Mouse (Mus musculus) cerebellum, adult 11-12 months (tissue): ENCODE measurements around the gene Hspbap1.
A peak's percentile ranks its signal among the peaks of the same experiment; 100 is the strongest.

Experiments used
- DNase-seq: peaks from one replicate; pipeline ENCODE4 v3.0.0; 2022

The Hspbap1 gene

GRCm38 (mm10) chr16:35806973-35807662 is 36.9 kb downstream of the Hspbap1 start:
- DNase-seq, result no peak

GRCm38 (mm10) chr16:35807663-35807992 is 37.5 kb downstream of the Hspbap1 start:
- no peak for DNase-seq

GRCm38 (mm10) chr16:35808838-35809237 is 38.7 kb downstream of the Hspbap1 start:
- no peak for DNase-seq

DNA sequence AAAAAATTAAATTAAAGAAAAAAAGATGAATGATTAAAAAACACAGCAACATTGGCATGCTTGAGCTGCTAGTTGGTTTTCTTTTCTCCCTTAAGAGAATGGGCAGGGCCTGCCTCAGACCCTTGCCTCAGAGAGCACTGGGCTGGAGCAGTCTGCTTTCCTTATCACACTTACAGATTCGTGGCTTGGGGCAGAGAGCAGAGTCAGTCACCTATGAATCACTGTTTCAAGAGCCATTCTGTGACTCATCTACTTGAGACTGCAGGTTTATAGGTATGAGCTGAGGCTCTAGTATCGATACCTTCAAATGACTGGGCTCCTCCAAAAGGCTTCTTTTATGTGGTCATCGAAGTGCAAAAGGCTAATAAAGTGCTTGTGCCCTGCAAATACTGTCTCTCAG is 42.9 kb downstream of the Hspbap1 start:
- no peak for DNase-seq

DNA sequence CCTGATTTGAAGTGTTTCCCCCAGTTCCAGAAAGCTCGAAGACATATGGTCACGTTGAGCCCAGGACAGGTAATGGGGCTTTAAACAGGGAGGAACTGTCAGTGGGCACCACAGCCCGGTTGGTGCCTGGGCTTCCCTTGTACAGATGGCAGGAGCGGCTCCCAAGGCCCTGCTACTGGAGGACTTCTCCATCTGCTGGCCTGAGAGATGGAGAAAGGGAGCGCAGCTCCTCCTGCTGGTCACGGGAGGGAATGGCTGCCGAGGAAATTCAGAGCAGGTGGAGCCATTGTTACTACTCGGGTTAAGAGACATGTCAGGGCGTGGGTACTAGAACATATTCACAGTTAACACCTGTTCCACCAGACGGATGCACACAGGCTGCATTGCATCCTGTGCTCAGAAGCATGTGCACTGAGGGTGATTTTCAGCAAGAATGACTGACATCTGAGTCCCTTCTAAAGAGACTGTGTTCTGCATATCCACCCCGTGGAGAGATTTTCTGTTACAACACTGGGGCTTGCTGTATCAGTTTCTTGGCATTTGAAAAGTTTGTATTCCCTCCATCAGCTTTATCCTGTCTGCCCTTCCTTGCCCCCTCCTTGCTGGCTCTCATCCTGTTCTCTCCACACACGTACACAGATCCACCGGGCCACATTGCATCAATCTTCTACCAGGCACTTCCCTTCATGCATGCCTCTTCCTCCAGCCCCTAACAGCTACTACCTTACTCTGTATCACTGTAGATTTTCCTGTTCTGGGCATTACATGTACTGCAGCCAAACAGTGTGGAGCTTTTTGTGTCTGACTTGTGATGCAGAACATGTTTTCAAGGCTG is 47.3 kb downstream of the Hspbap1 start:
- peak; percentile 84 for DNase-seq

GRCm38 (mm10) chr16:35829999-35830398 is 59.8 kb downstream of the Hspbap1 start:
- DNase-seq, result no peak

DNA sequence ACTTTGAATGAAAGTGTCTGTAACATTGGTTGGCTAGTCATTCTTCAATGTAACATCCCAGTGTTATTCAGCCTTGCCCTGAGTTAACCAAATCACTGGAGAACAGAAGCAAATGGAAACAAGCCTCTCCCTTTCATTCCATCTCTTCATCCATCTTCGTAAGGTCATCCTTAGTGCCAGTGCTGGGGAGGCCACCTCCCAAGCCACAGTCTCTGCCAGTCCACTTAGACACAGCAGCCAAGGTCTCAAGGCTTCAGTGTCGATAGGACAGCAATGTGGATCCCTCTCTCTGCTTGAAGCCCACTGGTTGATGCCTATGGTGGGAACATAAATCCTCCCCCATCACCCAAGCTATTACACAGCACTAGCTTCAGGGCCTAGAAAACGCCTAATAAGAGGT is 62.8 kb downstream of the Hspbap1 start:
- DNase-seq, result no peak

GRCm38 (mm10) chr16:35834653-35835052 is 64.5 kb downstream of the Hspbap1 start:
- no peak for DNase-seq

DNA sequence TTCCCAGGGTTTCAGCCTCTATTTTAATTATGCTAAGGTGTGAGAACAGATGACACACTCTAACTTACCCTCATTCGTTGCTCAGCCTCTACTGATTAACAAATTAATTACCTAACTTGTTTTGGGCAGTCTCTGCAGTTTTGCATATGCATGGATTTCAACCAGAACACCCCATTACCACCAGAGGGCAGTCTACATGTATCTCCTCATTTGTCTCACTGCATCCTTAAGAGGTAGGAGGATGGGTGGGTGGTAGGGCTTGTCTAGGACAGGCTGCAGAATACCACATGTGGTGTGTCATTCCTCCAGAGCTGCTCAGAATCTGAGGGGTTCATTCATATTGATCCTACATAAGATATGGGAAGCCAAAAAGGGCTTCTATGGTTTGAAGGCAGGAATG is 69.5 kb downstream of the Hspbap1 start:
- no peak for DNase-seq

GRCm38 (mm10) chr16:35847138-35847537 is 77.0 kb downstream of the Hspbap1 start:
- no peak for DNase-seq

GRCm38 (mm10) chr16:35855846-35856245 is 85.7 kb downstream of the Hspbap1 start:
- no peak for DNase-seq

GRCm38 (mm10) chr16:35856766-35857165 is 86.6 kb downstream of the Hspbap1 start:
- no peak for DNase-seq

DNA sequence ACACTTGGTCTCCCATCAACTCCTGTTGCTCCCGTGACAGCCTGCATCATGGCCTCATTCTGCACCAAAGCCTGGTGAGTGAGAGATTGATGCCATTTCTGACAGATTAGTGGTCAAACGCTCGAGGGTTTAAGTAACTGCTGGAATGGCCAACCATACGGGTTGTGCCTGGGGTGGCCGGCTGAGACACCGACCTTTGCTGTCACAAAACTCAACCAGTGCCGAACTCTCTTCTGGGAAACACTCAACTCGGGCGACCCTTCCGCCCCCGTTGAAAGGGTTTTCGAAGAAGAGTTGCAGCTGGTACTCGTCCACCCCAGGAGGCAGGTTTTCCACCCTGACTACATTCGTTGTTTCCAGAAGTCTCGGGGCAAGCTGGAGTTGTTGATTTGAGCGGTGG is 90.1 kb downstream of the Hspbap1 start:
- no peak for DNase-seq

DNA sequence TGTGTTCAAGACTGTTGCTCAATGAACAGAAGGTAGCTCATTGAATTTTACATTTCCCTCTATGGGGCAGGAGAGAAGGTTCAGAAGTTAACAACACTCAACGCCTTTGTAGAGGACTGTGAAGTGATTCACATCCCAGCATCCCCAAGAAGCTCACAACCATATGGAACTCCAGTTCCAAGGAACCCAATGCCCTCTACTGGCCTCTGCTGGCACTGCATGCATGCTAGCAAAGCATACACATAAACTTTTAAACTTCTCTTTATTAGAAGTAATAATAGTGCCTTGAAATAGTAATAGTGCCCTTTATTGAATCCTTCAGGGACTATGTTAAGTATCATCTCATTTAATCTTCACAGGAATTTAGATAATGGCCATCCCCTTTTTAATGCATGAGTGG is 91.9 kb downstream of the Hspbap1 start:
- DNase-seq, result no peak

GRCm38 (mm10) chr16:35867726-35868125 is 97.6 kb downstream of the Hspbap1 start:
- DNase-seq, result no peak

DNA sequence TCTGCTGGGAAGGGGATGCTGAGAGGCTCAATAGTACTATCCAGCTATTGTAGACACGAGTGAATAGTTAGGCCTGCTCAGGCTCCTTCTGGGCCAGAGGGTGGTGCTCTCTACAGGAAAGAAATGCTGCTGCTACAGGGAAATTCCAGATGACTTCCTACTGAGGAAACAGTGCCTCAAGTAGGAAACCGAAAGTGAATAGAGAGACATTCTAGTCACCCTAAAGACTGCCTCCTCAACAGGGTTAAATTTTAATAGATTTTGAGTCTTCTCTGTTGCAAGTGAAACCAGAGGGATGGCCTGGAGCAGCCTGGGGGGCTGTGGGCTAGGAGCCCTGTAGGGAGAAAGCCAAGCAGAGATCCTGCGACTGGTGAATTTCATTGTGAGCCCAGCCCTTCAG is 99.0 kb downstream of the Hspbap1 start:
- DNase-seq, result no peak

DNA sequence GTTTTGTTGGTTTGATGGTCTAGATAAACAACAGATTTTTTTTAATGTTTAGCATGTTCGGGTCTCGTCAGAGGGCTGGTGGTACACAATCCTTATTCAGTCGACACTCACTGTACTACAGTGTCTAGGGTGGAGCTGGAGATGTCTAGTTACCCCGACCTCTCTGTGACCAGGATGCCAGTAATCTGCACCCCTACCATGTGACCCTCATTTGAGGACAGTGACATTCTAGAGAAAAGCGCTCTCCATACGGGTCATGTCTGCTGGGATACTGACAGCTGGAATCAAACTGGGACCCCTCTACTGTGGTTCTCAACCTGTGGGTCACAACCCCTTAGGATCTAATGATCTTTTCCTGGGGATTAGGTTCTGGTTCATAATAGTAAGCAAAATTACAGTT is 99.5 kb downstream of the Hspbap1 start:
- DNase-seq, result no peak

- no peak for DNase-seq
These were observed 100.4 kb downstream of the Hspbap1 start for GRCm38 (mm10) chr16:35870581-35871047.

- DNase-seq, result no peak
These were observed 101.1 kb downstream of the Hspbap1 start, which contains the start of gene Parp14 for GRCm38 (mm10) chr16:35871048-35871851. Parp14 (minus strand) TSS chr16:35871544.

DNA sequence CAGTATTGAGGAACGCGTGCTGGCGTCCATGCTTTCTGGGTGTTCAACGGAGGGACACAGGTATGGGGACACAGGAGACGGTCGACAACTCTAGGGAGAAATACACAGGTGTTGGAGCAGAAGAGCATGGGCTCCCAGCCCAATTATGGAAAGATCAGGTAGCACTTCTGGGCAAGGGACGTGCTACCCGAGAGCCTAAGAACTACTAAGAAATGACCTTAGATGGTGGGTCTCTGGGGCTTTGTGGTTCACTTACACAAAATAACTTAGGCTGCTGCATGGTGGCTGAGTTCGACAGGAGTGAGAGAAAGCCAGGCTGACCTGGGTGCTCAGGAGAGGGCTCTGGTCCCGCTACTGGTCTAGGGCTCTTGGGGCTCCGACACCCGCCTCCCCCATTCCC is 101.7 kb downstream of the Hspbap1 start:
- no peak for DNase-seq

DNA sequence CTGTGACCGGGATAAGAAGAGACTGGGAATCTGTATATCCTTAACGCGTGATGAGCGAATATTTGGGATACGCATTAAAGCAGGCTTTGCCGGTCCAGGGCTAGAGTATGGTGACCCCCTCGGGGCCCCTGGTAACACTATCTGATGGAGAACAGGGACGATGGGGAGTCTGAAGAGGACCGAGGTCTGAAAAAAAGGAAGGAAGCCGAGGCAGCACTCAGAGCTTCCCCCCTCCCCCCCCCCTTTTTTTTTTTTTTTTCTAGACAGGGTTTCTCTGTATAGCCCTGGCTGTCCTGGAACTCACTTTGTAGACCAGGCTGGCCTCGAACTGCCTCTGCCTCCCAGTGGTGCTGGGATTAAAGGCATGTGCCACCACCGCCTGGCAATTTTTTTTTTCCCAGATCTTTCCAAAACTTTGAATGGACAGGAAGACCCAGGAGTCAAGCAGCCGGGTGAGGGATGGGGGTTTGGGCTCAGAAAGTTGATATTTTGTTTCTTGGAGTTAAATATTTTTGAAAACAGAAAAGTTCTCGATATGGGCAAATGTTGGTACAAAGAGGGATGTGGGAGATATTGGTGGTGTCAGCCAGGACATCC is 102.3 kb downstream of the Hspbap1 start:
- DNase-seq, result no peak

DNA sequence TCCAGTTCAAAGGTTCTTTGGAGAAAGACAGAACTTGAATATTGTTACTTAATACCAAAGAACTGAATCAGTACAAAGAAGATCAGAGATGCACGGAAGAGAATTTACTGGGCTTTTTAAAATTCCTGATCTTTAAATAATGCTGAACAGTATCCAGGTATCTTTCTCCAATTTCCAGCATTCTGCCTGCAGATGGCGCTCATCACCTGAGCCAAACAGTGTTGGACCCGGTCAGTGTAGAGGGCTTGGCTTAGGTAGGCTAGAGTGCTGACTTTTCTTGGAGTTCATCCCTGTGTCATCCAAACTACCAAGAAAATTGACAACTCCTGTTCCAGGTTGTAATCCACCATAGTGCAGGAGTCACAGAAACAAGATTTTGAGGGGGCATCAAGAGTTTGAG is 104.2 kb downstream of the Hspbap1 start:
- no peak for DNase-seq
